Mouse (Mus musculus): ENCODE data around the gene Kntc1.
"Not testable (repeated sequence)": the region's sequence is repeated elsewhere in the genome, so short reads cannot be mapped to it uniquely, and the experiment has no call there.

DNA sequence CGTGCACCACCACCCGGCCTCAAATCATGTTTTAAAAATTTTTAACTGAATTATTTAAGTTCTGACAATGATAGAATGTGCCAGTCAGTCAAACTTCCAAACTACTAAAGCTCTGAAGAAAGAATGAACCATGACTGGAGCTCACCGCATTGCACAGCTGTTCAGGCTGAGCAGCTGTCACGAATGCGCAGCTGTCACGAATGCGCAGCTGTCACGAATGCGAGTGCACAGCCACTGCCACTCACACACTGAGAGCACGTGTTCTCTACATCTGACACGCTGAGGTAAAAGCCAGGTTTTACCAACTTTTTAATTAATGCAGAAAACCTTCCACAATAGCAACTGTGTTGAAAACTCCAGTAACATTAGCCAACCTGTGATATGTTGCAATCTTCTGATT, 16.9 kb downstream of the Kntc1 start:
- TF ChIP-seq GATA1 (IDR thresholded peaks at IDR 0.05; ENCODE audit: borderline replicate concordance, low read length); FLI1 (IDR thresholded peaks at IDR 0.05; ENCODE audit: low read length): not testable (repeated sequence)
